9 mouse cellular contexts compared by ENCODE assay signal in genomic region chr8:124052110-124052509, GRCm38 (mm10). TPM values are rescaled to one million over a fixed set of nuclear protein-coding genes. Genes with fewer than 3 reads are reported as not detected.
DNase-seq lines count a peak whose midpoint lies in the region; ATAC-seq and TF ChIP-seq lines count a peak whose summit lies in the region.
"Had no signal": no experiment of that assay in that cellular context is flagged by ENCODE, and none has a peak within 500 bp of the region (broad histone marks: within the 10 kb centered on the region; RNA-seq: fewer than 3 reads in every experiment).

No protein-coding gene starts in this region.

- DNase-seq in ES-E14 (ENCODE audit: low read depth, low spot score), result peak; percentile 58
- peak; percentile 78 to 85 for DNase-seq in heart, postnatal 14 days
- peak; percentile 86 for DNase-seq in kidney, postnatal 4 days
- peak; percentile 81 for DNase-seq in thymus, postnatal 14 days

- no peak overlapping the region for H3K4me2 ChIP-seq in liver, embryonic 15.5 days
- H3K4me2 ChIP-seq: heart, embryonic 15.5 days had no signal

- H3K36me3 ChIP-seq in ES-E14 (ENCODE audit: control insufficient read depth, insufficient read depth, low read length, poor library complexity, severe bottlenecking), result peaks cover 16% of the 10 kb centered on the region
- H3K36me3 ChIP-seq in liver, embryonic 15.5 days (replicated peaks), result peaks cover 21% of the 10 kb centered on the region

- H3K4me3 ChIP-seq in ES-E14 (ENCODE audit: insufficient read depth in 1 of 2, low read depth in 1 of 2, low read length in 2 of 2, poor library complexity in 1 of 2, severe bottlenecking in 1 of 2), result no peak overlapping the region
- no peak overlapping the region for H3K4me3 ChIP-seq in bone marrow, adult 2 months (replicated peaks; ENCODE audit: control insufficient read depth, low read depth, low read length)
- H3K4me3 ChIP-seq in liver, embryonic 15.5 days (replicated peaks), result no peak overlapping the region
- H3K4me3 ChIP-seq in olfactory bulb, adult 2 months (ENCODE audit: insufficient read depth, low read depth, low read length), result no peak overlapping the region
- H3K4me3 ChIP-seq: heart, embryonic 15.5 days had no signal

- 28% methylated on average over 3 of the region's 3 CpGs for WGBS in bone marrow, adult 2 months
- 33% methylated on average over 3 of the region's 3 CpGs for WGBS in liver, embryonic 15.5 days (ENCODE audit: insufficient replicate concordance)
- 29% methylated on average over 3 of the region's 3 CpGs for WGBS in olfactory bulb, adult 2 months

- peak; percentile 68; the same call in 1 of the 2 replicates for ATAC-seq in erythroid progenitor cell, adult 5-6 weeks (replicated peaks; ENCODE audit: low FRiP score, poor library complexity, severe bottlenecking)
- peak; percentile 42 for ATAC-seq in liver, embryonic 15.5 days (ENCODE audit: insufficient read depth)

- no peak overlapping the region for H3K9ac ChIP-seq in ES-E14 (ENCODE audit: insufficient read depth, low read depth, low read length, poor library complexity, severe bottlenecking)
- no peak overlapping the region for H3K9ac ChIP-seq in liver, embryonic 15.5 days
- H3K9ac ChIP-seq: heart, embryonic 15.5 days had no signal

- H3K4me1 ChIP-seq in ES-E14 (ENCODE audit: control insufficient read depth in 2 of 2, insufficient read depth in 2 of 2, low read length in 2 of 2, poor library complexity in 1 of 2), result no peaks in the 10 kb centered on the region
- no peaks in the 10 kb centered on the region for H3K4me1 ChIP-seq in bone marrow, adult 2 months (ENCODE audit: control insufficient read depth, insufficient read depth, low read length)
- H3K4me1 ChIP-seq in liver, embryonic 15.5 days (replicated peaks), result peaks cover 5% of the 10 kb centered on the region; the same call in 1 of the 2 replicates
- no peaks in the 10 kb centered on the region for H3K4me1 ChIP-seq in olfactory bulb, adult 2 months (ENCODE audit: control insufficient read depth, insufficient read depth, low read length)
- H3K4me1 ChIP-seq: heart, embryonic 15.5 days had no signal

- H3K27ac ChIP-seq in ES-E14 (ENCODE audit: insufficient read depth, low read depth, low read length, poor library complexity, severe bottlenecking), result no peak overlapping the region
- H3K27ac ChIP-seq in bone marrow, adult 2 months (ENCODE audit: control insufficient read depth, insufficient read depth, low read depth, low read length, poor library complexity), result no peak overlapping the region
- H3K27ac ChIP-seq in liver, embryonic 15.5 days (replicated peaks), result no peak overlapping the region
- H3K27ac ChIP-seq in olfactory bulb, adult 2 months (ENCODE audit: insufficient read depth, low read depth, low read length), result no peak overlapping the region
- H3K27ac ChIP-seq: heart, embryonic 15.5 days had no signal

- no peaks in the 10 kb centered on the region for H3K27me3 ChIP-seq in liver, embryonic 15.5 days

- intact Hi-C loops in heart, postnatal 14 days (cut with DNase I), result loop anchor here (1.0 to 5.0 kb wide), 3 partner anchors 179 to 297 kb away; partner anchors contain the start of gene Galnt2

- in situ Hi-C loops in ES-E14 (cut with MboI; ENCODE audit: low sequenced_read_pairs in 2 of 2, unreplicated experiment in 2 of 2), result loop anchor here (5.0 kb wide), 1 partner anchor 295 kb away; no protein-coding TSS in a partner anchor

- peak; percentile 93 for TF ChIP-seq CTCF in bone marrow, adult 2 months (IDR thresholded peaks at IDR 0.05; ENCODE audit: control insufficient read depth, insufficient read depth, low read length)
- TF ChIP-seq CTCF in olfactory bulb, adult 2 months (IDR thresholded peaks at IDR 0.05; ENCODE audit: insufficient read depth, low read depth, low read length), result peak; percentile 82

- H3K9me3 ChIP-seq in ES-E14 (ENCODE audit: control insufficient read depth, insufficient read depth, low read depth, low read length), result no peaks in the 10 kb centered on the region
- H3K9me3 ChIP-seq in liver, embryonic 15.5 days (replicated peaks), result no peaks in the 10 kb centered on the region
- H3K9me3 ChIP-seq: heart, embryonic 15.5 days had no signal

- no peak for TF ChIP-seq POLR2A in bone marrow, adult 2 months (IDR thresholded peaks at IDR 0.05; ENCODE audit: borderline replicate concordance, control insufficient read depth, low read depth, low read length)
- TF ChIP-seq POLR2A in olfactory bulb, adult 2 months (IDR thresholded peaks at IDR 0.05; ENCODE audit: insufficient read depth, low read depth, low read length), result no peak

TF ChIP-seq in ES-E14, 5 proteins besides CTCF, POLR2A, EP300 and RAD21:
- TF ChIP-seq CHD2 (IDR thresholded peaks at IDR 0.05; ENCODE audit: low read depth, low read length) (no peak), ZNF384 (IDR thresholded peaks at IDR 0.05; ENCODE audit: low read depth, low read length) (no peak), HCFC1 (IDR thresholded peaks at IDR 0.05; ENCODE audit: borderline replicate concordance, insufficient read depth, low read length) (no peak), ZC3H11A (IDR thresholded peaks at IDR 0.05; ENCODE audit: borderline replicate concordance, low read depth, low read length) (peak; percentile 89), MAFK (IDR thresholded peaks at IDR 0.05; ENCODE audit: insufficient read depth, low read depth, low read length) (no peak)

RNA-seq across cellular contexts. Expression of gene Urb2, which starts 30.8 kb away (rescaled TPM):
- total RNA-seq in ES-E14 (2012; rRNA removed), result 80.0 and 81.8 TPM in 2 replicates
- polyA plus RNA-seq in bone marrow, adult 2 months (2011; ENCODE audit: insufficient read depth, insufficient read length, low replicate concordance, missing spikeins), result 3.0 and 4.4 TPM in 2 replicates
- total RNA-seq in erythroid progenitor cell, adult 5-6 weeks (2015; ENCODE audit: low replicate concordance), result 10.9 and 11.5 TPM in 2 replicates
- 8.5 and 10.7 TPM in 2 replicates for total RNA-seq in erythroid progenitor cell, adult 5-6 weeks (2017; ENCODE audit: low replicate concordance)
- total RNA-seq in heart, postnatal 14 days (2021), result 1 to 10 TPM; 6.7 to 6.9 TPM
- 2.4 and 2.5 TPM in 2 replicates for polyA plus RNA-seq in liver, embryonic 15.5 days (2015; fragmentation: Nextera tagmentation; extraction: Ambion mirVana)
- polyA plus RNA-seq in olfactory bulb, adult 2 months (2012; ENCODE audit: insufficient read depth, insufficient read length, low replicate concordance, missing spikeins), result not detected in 2 replicates

RNA-seq across cellular contexts. Expression of gene Taf5l, which starts 30.9 kb away (rescaled TPM):
- total RNA-seq in ES-E14 (2012; rRNA removed), result 95.4 and 104 TPM in 2 replicates
- polyA plus RNA-seq in bone marrow, adult 2 months (2011; ENCODE audit: insufficient read depth, insufficient read length, low replicate concordance, missing spikeins), result 13.2 and 16.7 TPM in 2 replicates
- total RNA-seq in erythroid progenitor cell, adult 5-6 weeks (2015; ENCODE audit: low replicate concordance), result 45.0 and 46.9 TPM in 2 replicates
- 40.3 and 41.6 TPM in 2 replicates for total RNA-seq in erythroid progenitor cell, adult 5-6 weeks (2017; ENCODE audit: low replicate concordance)
- 10 to 100 TPM; 18.4 to 19.1 TPM for total RNA-seq in heart, postnatal 14 days (2021)
- 27.5 and 29.5 TPM in 2 replicates for polyA plus RNA-seq in liver, embryonic 15.5 days (2015; fragmentation: Nextera tagmentation; extraction: Ambion mirVana)
- not detected in 2 replicates for polyA plus RNA-seq in olfactory bulb, adult 2 months (2012; ENCODE audit: insufficient read depth, insufficient read length, low replicate concordance, missing spikeins)
